Mouse (Mus musculus) lung, embryonic 16.5 days (tissue): Measurements from ENCODE around the gene Ap2s1. TPM values are rescaled to one million over a fixed set of nuclear protein-coding genes. Genes with fewer than 3 reads are reported as not detected.

ENCODE experiments used
- ATAC-seq: fragments of 200-750 bp; cut with Nextera tagmentation; 2 replicates; pipeline ENCODE4 v1.8.0; 2017; ENCODE audit warnings: low read depth, mild to moderate bottlenecking, moderate library complexity
- H3K27ac ChIP-seq: fragments of 300-500 bp; sonication (generic); 2 replicates; pipeline ENCODE4 v1.5.1; 2014; ENCODE audit warnings: mild to moderate bottlenecking, control low read depth, low read length
- H3K27me3 ChIP-seq: fragments of 300-500 bp; sonication (generic); 2 replicates; pipeline ENCODE4 v1.6.1; 2014; ENCODE audit warnings: low read depth, low read length, mixed read lengths; ENCODE audit not compliant: control insufficient read depth, insufficient read depth
- H3K36me3 ChIP-seq: fragments of 300-500 bp; sonication (generic); 2 replicates; pipeline ENCODE4 v1.6.1; 2014; ENCODE audit warnings: low read length; ENCODE audit not compliant: control insufficient read depth, insufficient read depth
- H3K4me1 ChIP-seq: fragments of 300-500 bp; sonication (generic); replicated peaks from 2 replicates; pipeline ENCODE4 v1.6.1; 2014; ENCODE audit warnings: low read length, mixed read lengths; ENCODE audit not compliant: control insufficient read depth, insufficient read depth
- H3K4me2 ChIP-seq: fragments of 300-500 bp; sonication (generic); 2 replicates; pipeline ENCODE4 v1.6.1; 2014; ENCODE audit warnings: low read depth, low read length, control low read depth
- H3K4me3 ChIP-seq: fragments of 300-500 bp; sonication (generic); 2 replicates; pipeline ENCODE4 v1.5.1; 2014; ENCODE audit warnings: mild to moderate bottlenecking, low read length, control low read depth
- H3K9ac ChIP-seq: fragments of 300-500 bp; sonication (generic); 2 replicates; pipeline ENCODE4 v1.6.1; 2014; ENCODE audit warnings: low read length, control low read depth
- H3K9me3 ChIP-seq: fragments of 300-500 bp; sonication (generic); 2 replicates; pipeline ENCODE4 v1.6.1; 2016; ENCODE audit warnings: low read length; ENCODE audit not compliant: control insufficient read depth
- WGBS: fragments of 180-500 bp; shearing (Covaris S2); extraction: QIAGEN DNeasy Blood & Tissue Kit; methylation state at CpG from one replicate; pipeline ENCODE4 v1.1.7; 2014; 5-methylcytosine and 5-hydroxymethylcytosine counted together
- polyA plus RNA-seq: library from polyadenylated mRNA; unstranded; fragments of >200 nt; fragmentation: Nextera tagmentation; extraction: Ambion mirVana; gene quantifications from 2 replicates; pipeline ENCODE4 v1.2.1, GENCODE M21; 2015

Gene Ap2s1
- polyA plus RNA-seq, result 275 and 283 TPM in 2 replicates

DNA sequence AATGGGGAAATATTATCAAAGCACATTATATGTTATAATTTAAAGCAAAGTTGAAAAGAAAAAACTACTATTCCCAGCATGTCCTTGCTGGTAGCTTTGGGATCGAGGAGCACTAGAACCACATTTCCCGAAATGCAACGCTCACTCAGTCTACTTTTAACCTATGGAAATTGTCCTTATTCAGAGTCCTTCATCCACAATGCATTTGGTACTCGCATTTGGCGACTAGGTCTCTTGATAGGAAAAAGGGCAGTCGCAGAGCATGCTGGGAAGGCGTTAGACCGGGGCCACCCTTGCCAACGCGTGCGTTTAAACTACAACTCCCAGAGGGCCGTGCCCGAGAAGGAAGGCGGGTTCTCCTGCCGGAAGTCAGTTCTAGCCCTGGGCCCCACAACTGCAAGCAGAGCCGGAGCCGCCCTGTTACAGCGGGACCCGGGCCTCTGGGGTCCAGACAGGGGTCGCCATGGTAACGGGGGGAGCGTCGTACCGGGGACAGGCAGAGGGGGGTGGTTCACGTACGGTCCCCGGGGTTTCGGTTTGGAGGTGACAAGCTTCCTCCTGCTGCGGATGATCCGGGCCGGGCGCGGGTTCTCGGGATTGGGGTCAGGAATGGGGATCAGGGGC lies at the start of gene Ap2s1:
Gene Ap2s1, plus strand, starts transcription at position 338 of the 624 bp plus-strand sequence.
- ATAC-seq, result peak; percentile 97
- Histone ChIP-seq H3K4me2 (peak within 1 kb of the TSS; percentile 83), H3K4me1 (peaks cover 14% of the 10 kb centered on the region), H3K4me3 (peak within 1 kb of the TSS; percentile 94), H3K27me3 (no peaks in the 10 kb centered on the region), H3K27ac (peak within 1 kb of the TSS; percentile 50), H3K36me3 (no peaks in the 10 kb centered on the region; the same call in 1 of the 2 replicates), H3K9ac (peak within 1 kb of the TSS; percentile 95), H3K9me3 (no peaks in the 10 kb centered on the region)
- under 1% methylated on average over 34 of the region's 34 CpGs for WGBS

DNA sequence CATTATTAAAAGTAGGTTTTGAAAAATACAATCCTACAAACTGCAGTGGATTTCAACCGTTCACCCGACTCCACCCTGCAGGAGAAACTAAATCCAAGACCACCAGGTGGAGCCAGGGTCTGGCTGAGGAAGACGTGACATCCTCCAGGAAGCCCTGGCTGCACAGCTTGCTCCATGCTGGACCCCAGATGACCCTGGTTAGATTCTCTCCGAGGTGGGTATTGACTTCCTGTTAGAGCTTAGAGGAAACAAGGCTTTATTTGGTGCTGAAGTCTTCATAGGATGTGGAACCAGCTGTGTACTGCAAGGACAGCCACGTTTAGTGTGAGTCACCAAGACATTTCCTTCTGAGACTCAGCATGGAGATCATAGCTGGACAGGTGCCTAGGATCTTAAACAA lies 49.0 kb upstream of the Ap2s1 start:
- Histone ChIP-seq H3K36me3 (no peaks in the 10 kb centered on the region), H3K9me3 (peaks cover 16% of the 10 kb centered on the region), H3K9ac (no peak overlapping the region), H3K4me1 (no peaks in the 10 kb centered on the region), H3K27ac (no peak overlapping the region), H3K27me3 (no peaks in the 10 kb centered on the region), H3K4me2 (no peak overlapping the region), H3K4me3 (no peak overlapping the region)
- WGBS, result 62% methylated on average over 5 of the region's 5 CpGs
- peak; percentile 52 for ATAC-seq

DNA sequence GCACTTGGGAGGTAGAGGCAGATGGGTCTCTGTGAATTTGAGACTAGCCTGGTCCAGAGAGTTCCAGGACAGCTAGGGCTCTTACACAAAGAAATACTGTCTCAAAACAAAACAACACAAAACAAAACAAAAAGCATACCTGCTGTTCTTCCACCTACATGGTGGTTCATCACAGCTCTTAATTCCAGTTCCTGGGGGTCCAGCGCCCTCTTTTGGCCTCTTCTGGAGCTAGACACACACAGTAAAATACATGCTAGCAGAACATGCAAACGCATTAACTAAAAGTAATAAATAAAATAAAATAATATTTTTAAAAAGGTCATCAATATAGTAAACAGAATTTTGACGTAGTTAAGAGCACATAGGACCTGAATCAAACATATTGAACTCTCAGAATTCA lies 43.2 kb upstream of the Ap2s1 start:
- Histone ChIP-seq H3K27ac (no peak overlapping the region), H3K27me3 (no peaks in the 10 kb centered on the region), H3K36me3 (no peaks in the 10 kb centered on the region), H3K9me3 (peaks cover 4% of the 10 kb centered on the region; the same call in 1 of the 2 replicates), H3K4me2 (no peak overlapping the region), H3K4me3 (no peak overlapping the region), H3K4me1 (no peaks in the 10 kb centered on the region), H3K9ac (no peak overlapping the region)
- no peak for ATAC-seq
- 28% methylated on average over 3 of the region's 3 CpGs for WGBS

DNA sequence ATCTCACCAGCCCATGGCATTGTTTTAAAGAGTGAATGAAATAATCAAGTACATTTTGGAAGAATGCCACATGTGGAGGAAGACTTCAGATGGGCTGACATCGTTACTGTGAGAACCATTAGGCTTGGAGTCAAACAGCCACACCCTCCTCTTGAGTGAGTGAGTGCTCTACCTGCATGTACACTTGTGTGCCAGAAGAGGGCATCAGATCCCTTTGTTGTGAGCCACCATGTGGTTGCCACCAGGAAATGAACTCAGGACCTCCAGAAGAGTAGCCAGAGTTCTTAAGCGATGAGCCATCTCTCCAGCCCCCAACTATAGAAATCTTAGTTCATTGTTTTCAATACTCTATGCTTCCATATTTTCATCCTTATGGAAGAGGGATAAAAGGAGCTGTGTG lies 39.2 kb upstream of the Ap2s1 start:
- H3K4me1 ChIP-seq, result no peaks in the 10 kb centered on the region
- 47% methylated on average over 2 of the region's 2 CpGs for WGBS
- ATAC-seq, result no peak

DNA sequence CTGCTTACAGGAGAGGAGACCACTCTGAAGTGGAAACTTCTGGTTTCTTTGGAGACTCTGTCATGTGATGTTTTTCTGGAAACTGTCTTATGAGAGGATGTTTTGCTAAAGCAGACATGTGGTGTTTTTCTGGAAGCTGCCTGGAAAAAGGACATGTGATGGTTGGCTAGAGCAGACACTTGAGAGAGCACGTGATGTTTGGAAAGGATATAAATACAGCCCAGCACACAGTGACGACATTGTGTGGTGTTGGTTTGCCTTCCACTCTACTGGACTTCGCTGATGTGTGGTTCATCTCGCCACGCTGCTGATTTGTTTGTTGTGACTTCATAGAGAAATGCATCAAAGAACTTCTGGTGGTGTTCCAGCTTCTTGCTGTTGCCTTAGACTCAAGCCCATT lies 37.6 kb upstream of the Ap2s1 start:
- no peak for ATAC-seq
- Histone ChIP-seq H3K36me3 (no peaks in the 10 kb centered on the region), H3K4me2 (no peak overlapping the region), H3K9me3 (no peaks in the 10 kb centered on the region), H3K9ac (no peak overlapping the region), H3K27me3 (no peaks in the 10 kb centered on the region), H3K4me1 (no peaks in the 10 kb centered on the region), H3K27ac (no peak overlapping the region), H3K4me3 (no peak overlapping the region)
- 53% methylated on average over 5 of the region's 5 CpGs for WGBS

More for the DNA sequence above, 39.2 kb upstream of the Ap2s1 start:
- Histone ChIP-seq H3K4me3 (no peak overlapping the region), H3K9me3 (no peaks in the 10 kb centered on the region), H3K36me3 (no peaks in the 10 kb centered on the region), H3K4me2 (no peak overlapping the region), H3K27me3 (no peaks in the 10 kb centered on the region), H3K27ac (no peak overlapping the region), H3K9ac (no peak overlapping the region)

DNA sequence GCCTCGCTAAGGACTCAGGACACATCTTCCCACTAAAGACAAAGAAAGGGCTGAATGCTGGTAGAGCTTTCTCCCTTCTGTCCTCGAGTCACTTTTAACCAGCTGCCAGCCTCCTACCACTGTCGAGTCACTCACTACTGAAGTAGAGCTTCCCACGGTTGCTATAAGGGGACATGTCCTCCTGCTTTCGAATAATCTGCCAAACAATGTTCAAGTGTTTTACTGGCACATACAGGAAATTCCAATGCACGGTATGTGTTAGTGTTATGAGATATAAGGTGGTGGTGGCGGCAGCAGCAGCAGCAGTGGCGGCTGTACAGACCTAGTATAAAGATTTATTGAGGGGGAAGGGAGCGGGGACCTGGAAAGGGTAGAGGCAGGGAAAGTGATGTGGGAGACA lies 31.8 kb upstream of the Ap2s1 start:
- WGBS, result 6% methylated on average over 9 of the region's 9 CpGs

DNA sequence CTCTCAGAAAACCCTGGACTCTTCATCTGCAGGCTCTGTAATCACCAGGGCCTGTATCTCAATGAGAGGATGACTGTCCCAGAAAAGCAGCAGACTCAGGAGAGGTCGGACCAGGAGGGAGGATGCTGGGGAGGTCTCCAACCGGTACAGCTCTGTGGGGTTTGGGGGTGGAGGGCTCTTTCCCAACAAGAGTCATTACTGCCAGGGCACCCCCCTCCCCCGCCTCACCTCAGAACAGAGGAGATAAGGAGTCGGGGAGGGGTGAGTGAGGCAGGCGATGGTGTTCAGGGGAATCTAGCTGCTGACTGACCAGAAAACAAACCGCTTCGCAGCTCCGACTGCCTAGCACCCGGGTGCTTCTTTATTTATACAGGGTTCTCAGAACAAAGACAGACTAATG lies 30.0 kb upstream of the Ap2s1 start:
- H3K36me3 ChIP-seq, result no peaks in the 10 kb centered on the region
- ATAC-seq, result 0 out of 2 replicates have a peak, but pooled peaks have one; percentile 38
- no peaks in the 10 kb centered on the region for H3K27me3 ChIP-seq
- 20% methylated on average over 9 of the region's 9 CpGs for WGBS
- H3K4me2 ChIP-seq, result no peak overlapping the region
- H3K9ac ChIP-seq, result no peak overlapping the region
- no peak overlapping the region for H3K4me3 ChIP-seq
- H3K9me3 ChIP-seq, result no peaks in the 10 kb centered on the region
- H3K4me1 ChIP-seq, result peaks cover 10% of the 10 kb centered on the region; the same call in 1 of the 2 replicates
- no peak overlapping the region for H3K27ac ChIP-seq

More for the DNA sequence above, 31.8 kb upstream of the Ap2s1 start:
- Histone ChIP-seq H3K4me1 (peaks cover 10% of the 10 kb centered on the region; the same call in 1 of the 2 replicates), H3K27ac (no peak overlapping the region), H3K4me3 (no peak overlapping the region), H3K4me2 (peak overlapping the region; percentile 13), H3K27me3 (no peaks in the 10 kb centered on the region), H3K9me3 (no peaks in the 10 kb centered on the region), H3K36me3 (no peaks in the 10 kb centered on the region), H3K9ac (no peak overlapping the region)
- ATAC-seq, result peak; percentile 85

DNA sequence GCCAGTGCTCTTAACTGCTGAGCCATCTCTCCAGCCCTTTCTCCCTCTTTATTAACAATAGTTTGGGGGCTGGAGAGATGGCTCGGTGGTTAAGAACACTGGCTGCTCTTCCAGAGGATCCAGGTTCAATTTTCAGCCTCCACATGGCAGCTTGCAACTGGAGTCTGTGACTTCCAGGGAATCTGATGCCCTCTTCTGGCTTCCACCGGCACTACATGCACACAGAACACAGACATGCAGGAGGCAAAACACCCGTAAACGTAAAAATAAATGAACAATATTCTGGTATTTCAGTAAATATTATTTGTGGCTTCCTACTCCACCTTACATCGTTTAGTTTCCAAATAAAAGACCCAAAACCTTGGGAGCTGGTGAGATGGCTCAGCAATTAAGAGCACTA lies 27.6 kb upstream of the Ap2s1 start:
- Histone ChIP-seq H3K27me3 (no peaks in the 10 kb centered on the region), H3K4me2 (no peak overlapping the region), H3K9ac (no peak overlapping the region), H3K4me1 (peaks cover 10% of the 10 kb centered on the region; the same call in 1 of the 2 replicates), H3K36me3 (no peaks in the 10 kb centered on the region), H3K27ac (no peak overlapping the region), H3K9me3 (no peaks in the 10 kb centered on the region; the same call in 1 of the 2 replicates), H3K4me3 (no peak overlapping the region)
- WGBS, result 73% methylated on average over 5 of the region's 5 CpGs
- ATAC-seq, result no peak

DNA sequence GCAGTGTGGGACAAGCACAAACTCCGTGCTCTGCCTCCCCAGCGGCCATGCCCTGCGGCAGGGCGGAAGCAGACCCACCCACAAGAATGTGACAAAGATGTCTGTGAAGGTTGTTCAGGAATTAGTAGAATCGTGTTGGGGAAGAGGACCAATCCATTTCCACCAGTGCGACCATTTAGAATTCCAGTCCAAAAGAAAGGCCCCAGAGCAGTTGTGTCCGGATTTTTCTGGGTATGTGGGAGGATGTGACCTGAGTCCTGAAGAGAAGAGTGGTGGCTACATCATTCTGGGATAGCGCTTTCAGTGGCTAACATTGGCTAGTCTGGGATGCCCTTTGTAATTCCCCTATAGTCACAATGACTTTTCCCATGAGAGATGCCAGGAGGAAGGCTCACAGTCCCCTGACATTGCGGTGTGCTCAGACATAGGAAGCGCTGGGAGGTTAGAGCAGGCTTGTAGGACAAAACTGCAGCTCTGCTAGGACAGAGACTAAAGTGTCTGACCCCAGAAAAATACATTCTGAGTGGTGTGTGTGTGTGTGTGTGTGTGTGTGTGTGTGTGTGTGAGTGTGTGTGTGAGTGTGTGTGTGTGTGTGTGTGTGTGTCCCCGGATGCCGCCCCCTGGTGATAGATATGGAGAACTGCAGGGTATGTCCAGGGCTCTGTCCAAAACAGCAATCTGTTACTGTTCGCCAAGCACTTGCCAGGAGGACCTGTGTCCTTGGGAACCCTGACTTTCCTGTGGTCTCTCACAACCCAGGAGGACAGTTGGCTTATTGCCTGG lies 25.4 kb upstream of the Ap2s1 start:
- Histone ChIP-seq H3K27me3 (no peaks in the 10 kb centered on the region), H3K9me3 (no peaks in the 10 kb centered on the region; the same call in 1 of the 2 replicates), H3K36me3 (no peaks in the 10 kb centered on the region), H3K4me3 (no peak overlapping the region), H3K4me1 (no peaks in the 10 kb centered on the region), H3K9ac (no peak overlapping the region), H3K27ac (no peak overlapping the region), H3K4me2 (no peak overlapping the region)
- ATAC-seq, result no peak
- WGBS, result 69% methylated on average over 13 of the region's 13 CpGs
